Mouse (Mus musculus) MEL (cell line): ENCODE measurements around the gene Cryba2. TPM values are rescaled to one million over a fixed set of nuclear protein-coding genes. Genes with fewer than 3 reads are reported as not detected.

ENCODE experiments used
- DNase-seq: peaks from one replicate; pipeline ENCODE4 v3.0.0; 2011; ENCODE audit warnings: low read depth, low spot score
- H3K27ac ChIP-seq: 2 replicates; pipeline ENCODE4 v1.5.1; 2012; ENCODE audit warnings: low read depth, mild to moderate bottlenecking, control low read depth, low read length, moderate library complexity; ENCODE audit not compliant: control insufficient read depth
- H3K27me3 ChIP-seq, 2 experiments: fragments of 150-350 bp in 1 of 2; sonication (generic) in 1 of 2; 2 replicates each; pipeline ENCODE4 v1.6.1; 2012; ENCODE audit warnings: low read length in 2 of 2, mild to moderate bottlenecking in 2 of 2, improper control_type of control experiment in 1 of 2, moderate library complexity in 1 of 2; ENCODE audit not compliant: insufficient read depth in 2 of 2, control insufficient read depth in 1 of 2
- H3K36me3 ChIP-seq, 2 experiments: 2 replicates each; pipeline ENCODE4 v1.6.1; 2012 to 2014; ENCODE audit warnings: low read length in 2 of 2, improper control_type of control experiment in 1 of 2, inconsistent platforms in 1 of 2, mild to moderate bottlenecking in 1 of 2; ENCODE audit not compliant: insufficient read depth in 2 of 2, control insufficient read depth in 1 of 2
- H3K4me1 ChIP-seq, 2 experiments: fragments of 150-350 bp in 1 of 2; sonication (generic) in 1 of 2; 2 replicates each; pipeline ENCODE4 v1.6.1; 2012; ENCODE audit warnings: low read length in 2 of 2, improper control_type of control experiment in 1 of 2, mild to moderate bottlenecking in 1 of 2; ENCODE audit not compliant: insufficient read depth in 2 of 2, control insufficient read depth in 1 of 2
- H3K4me3 ChIP-seq, 2 experiments: fragments of 150-350 bp in 1 of 2; sonication (generic) in 1 of 2; 2 replicates each; pipeline ENCODE4 v1.5.1; 2012; ENCODE audit warnings: low read depth in 2 of 2, low read length in 2 of 2, mild to moderate bottlenecking in 2 of 2, moderate library complexity in 2 of 2, control low read depth in 1 of 2, improper control_type of control experiment in 1 of 2; ENCODE audit not compliant: control insufficient read depth in 1 of 2, insufficient read depth in 1 of 2
- H3K79me2 ChIP-seq: 2 replicates; pipeline ENCODE4 v1.6.1; 2012; ENCODE audit warnings: mild to moderate bottlenecking, low read length, moderate library complexity; ENCODE audit not compliant: control insufficient read depth, poor library complexity, insufficient read depth
- H3K9ac ChIP-seq: 2 replicates; pipeline ENCODE4 v1.6.1; 2012; ENCODE audit warnings: low read depth, mild to moderate bottlenecking, control low read depth, low read length, moderate library complexity; ENCODE audit not compliant: control insufficient read depth, poor library complexity, severe bottlenecking
- H3K9me3 ChIP-seq: fragments of 150-350 bp; sonication (generic); replicated peaks from 2 replicates; pipeline ENCODE4 v1.6.1; 2012; ENCODE audit warnings: mild to moderate bottlenecking, low read length, improper control_type of control experiment, moderate library complexity; ENCODE audit not compliant: insufficient read depth
- CHD1 ChIP-seq: IDR thresholded peaks from 2 replicates; pipeline ENCODE4 v1.6.1; 2012; ENCODE audit warnings: low read depth, mild to moderate bottlenecking, inconsistent platforms, low read length, improper control_type of control experiment
- CTCF ChIP-seq, 3 experiments: IDR thresholded peaks in 2 of 3; conservative IDR thresholded peaks in 1 of 3; 2 replicates each; pipeline ENCODE4 v1.5.1; 2011 to 2012; ENCODE audit warnings: low read length in 3 of 3, low read depth in 2 of 3, mild to moderate bottlenecking in 2 of 3, improper control_type of control experiment in 1 of 3, inconsistent platforms in 1 of 3, mixed read lengths in 1 of 3, moderate library complexity in 1 of 3; ENCODE audit not compliant: control insufficient read depth in 1 of 3, insufficient read depth in 1 of 3, poor library complexity in 1 of 3, severe bottlenecking in 1 of 3
- ELF1 ChIP-seq: IDR thresholded peaks from 2 replicates; pipeline ENCODE4 v1.6.1; 2014; ENCODE audit warnings: low read depth, mild to moderate bottlenecking, inconsistent platforms, low read length, improper control_type of control experiment, moderate library complexity
- EP300 ChIP-seq, 2 experiments: IDR thresholded peaks; 2 replicates each; pipeline ENCODE4 v1.6.1; 2011; ENCODE audit warnings: improper control_type of control experiment in 2 of 2, low read length in 2 of 2, low read depth in 1 of 2, mild to moderate bottlenecking in 1 of 2
- ETS1 ChIP-seq: IDR thresholded peaks from 2 replicates; pipeline ENCODE4 v1.6.1; 2012; ENCODE audit warnings: low read depth, mild to moderate bottlenecking, inconsistent platforms, low read length, improper control_type of control experiment, moderate library complexity
- HCFC1 ChIP-seq: IDR thresholded peaks from 2 replicates; pipeline ENCODE4 v1.6.1; 2012; ENCODE audit warnings: low read depth, mild to moderate bottlenecking, inconsistent platforms, low read length, improper control_type of control experiment, moderate library complexity
- JUND ChIP-seq: IDR thresholded peaks from 2 replicates; pipeline ENCODE4 v1.6.1; 2011; ENCODE audit warnings: low read depth, mild to moderate bottlenecking, improper control_type of control experiment, low read length
- KAT2A ChIP-seq: conservative IDR thresholded peaks from 2 replicates; pipeline ENCODE4 v1.6.1; 2012; ENCODE audit warnings: low read depth, low read length, improper control_type of control experiment, inconsistent platforms
- MAFK ChIP-seq: IDR thresholded peaks from 2 replicates; pipeline ENCODE4 v1.6.1; 2011; ENCODE audit warnings: low read depth, mild to moderate bottlenecking, low read length, improper control_type of control experiment, borderline replicate concordance
- MXI1 ChIP-seq: IDR thresholded peaks from 2 replicates; pipeline ENCODE4 v1.6.1; 2011; ENCODE audit warnings: mild to moderate bottlenecking, low read depth, low read length, improper control_type of control experiment
- NELFE ChIP-seq: IDR thresholded peaks from 2 replicates; pipeline ENCODE4 v1.6.1; 2011; ENCODE audit warnings: low read depth, low read length, improper control_type of control experiment
- POLR2AphosphoS2 ChIP-seq: IDR thresholded peaks from 2 replicates; pipeline ENCODE4 v1.6.1; 2011; ENCODE audit warnings: low read length, improper control_type of control experiment
- RCOR1 ChIP-seq: IDR thresholded peaks from 2 replicates; pipeline ENCODE4 v1.6.1; 2012; ENCODE audit warnings: low read depth, mild to moderate bottlenecking, inconsistent platforms, low read length, improper control_type of control experiment
- SIN3A ChIP-seq: IDR thresholded peaks from 2 replicates; pipeline ENCODE4 v1.6.1; 2012; ENCODE audit warnings: low read length, improper control_type of control experiment, inconsistent platforms
- USF2 ChIP-seq, 2 experiments: IDR thresholded peaks; 2 replicates each; pipeline ENCODE4 v1.6.1; 2011 to 2012; ENCODE audit warnings: improper control_type of control experiment in 2 of 2, low read length in 2 of 2, borderline replicate concordance in 1 of 2, inconsistent platforms in 1 of 2, low read depth in 1 of 2, mild to moderate bottlenecking in 1 of 2; ENCODE audit not compliant: insufficient read depth in 1 of 2
- ZC3H11A ChIP-seq: IDR thresholded peaks from 2 replicates; pipeline ENCODE4 v1.6.1; 2012; ENCODE audit warnings: low read depth, mild to moderate bottlenecking, inconsistent platforms, low read length, improper control_type of control experiment
- ZKSCAN1 ChIP-seq: IDR thresholded peaks from 2 replicates; pipeline ENCODE4 v1.6.1; 2012; ENCODE audit warnings: low read depth, mild to moderate bottlenecking, inconsistent platforms, low read length, improper control_type of control experiment, moderate library complexity
- ZMIZ1 ChIP-seq: IDR thresholded peaks from 2 replicates; pipeline ENCODE4 v1.6.1; 2012; ENCODE audit warnings: low read depth, mild to moderate bottlenecking, inconsistent platforms, low read length, improper control_type of control experiment, moderate library complexity
- ZNF384 ChIP-seq: IDR thresholded peaks from 2 replicates; pipeline ENCODE4 v1.6.1; 2012; ENCODE audit warnings: low read depth, mild to moderate bottlenecking, inconsistent platforms, low read length, improper control_type of control experiment
- polyA plus RNA-seq, 2 experiments: library from polyadenylated mRNA; stranded (reverse) in 1 of 2; unstranded in 1 of 2; fragments of >175 nt in 1 of 2; fragments of >200 nt in 1 of 2; gene quantifications; 2 replicates each; pipeline versions ENCODE4 v1.2.1 to v1.2.4; 2012; ENCODE audit warnings: low replicate concordance in 2 of 2, low read depth in 1 of 2; ENCODE audit not compliant: insufficient read length in 2 of 2, insufficient read depth in 1 of 2, missing spikeins in 1 of 2
- total RNA-seq: library from RNA; depleted of rRNA; stranded (reverse); fragments of 300-350 nt; gene quantifications from 2 replicates; pipeline ENCODE4 v1.2.3, GENCODE M21; 2012; rRNA removed

The Cryba2 gene
- total RNA-seq, result not detected in 2 replicates
- polyA plus RNA-seq, result not detected

GRCm38 (mm10) chr1:74893134-74893855 lies at the start of gene Cryba2:
Cryba2 (minus strand) TSS chr1:74893143.
- H3K9ac ChIP-seq, result no peak within 1 kb of the TSS
- H3K4me3 ChIP-seq, result no peak within 1 kb of the TSS
- H3K27me3 ChIP-seq, result no peaks in the 10 kb centered on the region
- H3K9me3 ChIP-seq, result no peaks in the 10 kb centered on the region
- H3K79me2 ChIP-seq, result no peaks in the 10 kb centered on the region
- no peak within 1 kb of the TSS for H3K27ac ChIP-seq
- no peaks in the 10 kb centered on the region for H3K36me3 ChIP-seq
- TF ChIP-seq ZMIZ1, result no peak
- no peak for TF ChIP-seq MAFK
- TF ChIP-seq SIN3A, result no peak
- TF ChIP-seq ETS1, result no peak
- TF ChIP-seq MXI1, result no peak
- TF ChIP-seq, all 39 proteins: peak for 0
- no peak for DNase-seq
- no peaks in the 10 kb centered on the region for H3K4me1 ChIP-seq

GRCm38 (mm10) chr1:74941651-74942360 lies 48.9 kb upstream of the Cryba2 start:
- TF ChIP-seq CHD1 (no peak), MAFK (no peak), POLR2AphosphoS2 (no peak), CTCF (IDR thresholded peaks at IDR 0.05 in 2 of 3, conservative IDR thresholded peaks at IDR 0.05 in 1 of 3; ENCODE audit: control insufficient read depth in 1 of 3, insufficient read depth in 1 of 3, low read depth in 2 of 3, low read length in 3 of 3, poor library complexity in 1 of 3, severe bottlenecking in 1 of 3) (no peak), EP300 (IDR thresholded peaks at IDR 0.05; ENCODE audit: low read depth in 1 of 2, low read length in 2 of 2) (no peak), USF2 (IDR thresholded peaks at IDR 0.05; ENCODE audit: borderline replicate concordance in 1 of 2, insufficient read depth in 1 of 2, low read depth in 1 of 2, low read length in 2 of 2) (no peak), RCOR1 (no peak), ZC3H11A (no peak), ZKSCAN1 (no peak), ZNF384 (no peak), NELFE (no peak), HCFC1 (no peak), MXI1 (no peak), ELF1 (no peak), JUND (no peak), ZMIZ1 (no peak), SIN3A (no peak), KAT2A (no peak)
- TF ChIP-seq, all 39 proteins: peak for 0
- Histone ChIP-seq H3K36me3 (no peaks in the 10 kb centered on the region), H3K4me3 (no peak overlapping the region), H3K27ac (no peak overlapping the region), H3K79me2 (no peaks in the 10 kb centered on the region), H3K4me1 (no peaks in the 10 kb centered on the region), H3K9ac (no peak overlapping the region), H3K9me3 (no peaks in the 10 kb centered on the region), H3K27me3 (no peaks in the 10 kb centered on the region; a peak in 1 of 4 replicates)
- DNase-seq, result no peak
